Mouse (Mus musculus) CH12.LX (cell line): ENCODE data around the gene Nab2. TPM values are rescaled to one million over a fixed set of nuclear protein-coding genes. Genes with fewer than 3 reads are reported as not detected.

Experiments
- DNase-seq: peaks from one replicate; pipeline ENCODE4 v3.0.0-alpha.2; 2013; ENCODE audit errors: extremely low read depth
- H3K27ac ChIP-seq: 2 replicates; pipeline ENCODE4 v1.5.1; 2012; ENCODE audit warnings: low read depth, mild to moderate bottlenecking, control low read depth, moderate library complexity; ENCODE audit not compliant: insufficient read depth
- H3K27me3 ChIP-seq: replicated peaks from 2 replicates; pipeline ENCODE3; 2012; ENCODE audit warnings: inconsistent platforms
- H3K36me3 ChIP-seq, 2 experiments: replicated peaks in 1 of 2; 2 replicates each; pipeline versions ENCODE3 to v1.6.1; 2012; ENCODE audit warnings: inconsistent platforms in 1 of 2, low read length in 1 of 2, mild to moderate bottlenecking in 1 of 2, mixed read lengths in 1 of 2, moderate library complexity in 1 of 2; ENCODE audit not compliant: control insufficient read depth in 1 of 2, insufficient read depth in 1 of 2
- H3K4me1 ChIP-seq, 2 experiments: 2 replicates each; pipeline ENCODE4 v1.6.1; 2012; ENCODE audit warnings: inconsistent platforms in 1 of 2, moderate library complexity in 1 of 2; ENCODE audit not compliant: insufficient read depth in 2 of 2, control insufficient read depth in 1 of 2
- H3K4me2 ChIP-seq: 2 replicates; pipeline ENCODE4 v1.6.1; 2012; ENCODE audit warnings: low read depth, mild to moderate bottlenecking, control low read depth; ENCODE audit not compliant: poor library complexity, insufficient read depth, severe bottlenecking
- H3K4me3 ChIP-seq, 3 experiments: fragments of 150-350 bp in 1 of 3; sonication (generic) in 1 of 3; replicated peaks in 1 of 3; 2 replicates each; pipeline versions ENCODE3 to v1.5.1; 2011 to 2012; ENCODE audit warnings: low read depth in 2 of 3, low read length in 2 of 3, mild to moderate bottlenecking in 2 of 3, moderate library complexity in 2 of 3, control low read depth in 1 of 3, improper control_type of control experiment in 1 of 3, inconsistent platforms in 1 of 3, mixed read lengths in 1 of 3; ENCODE audit not compliant: poor library complexity in 1 of 3
- H3K79me2 ChIP-seq: replicated peaks from 2 replicates; pipeline ENCODE4 v1.6.1; 2012; ENCODE audit warnings: mild to moderate bottlenecking, moderate library complexity; ENCODE audit not compliant: control insufficient read depth, poor library complexity, insufficient read depth, severe bottlenecking; ENCODE audit errors: extremely low read depth
- H3K9ac ChIP-seq: 2 replicates; pipeline ENCODE4 v1.6.1; 2012; ENCODE audit warnings: low read depth, mild to moderate bottlenecking, control low read depth, moderate library complexity; ENCODE audit not compliant: insufficient read depth
- H3K9me3 ChIP-seq: replicated peaks from 2 replicates; pipeline ENCODE3; 2012; ENCODE audit warnings: low read length, inconsistent platforms, mixed read lengths
- BHLHE40 ChIP-seq: IDR thresholded peaks from 2 replicates; pipeline ENCODE4 v1.6.1; 2011; ENCODE audit warnings: mild to moderate bottlenecking, low read depth, low read length, improper control_type of control experiment
- CHD2 ChIP-seq: IDR thresholded peaks from 2 replicates; pipeline ENCODE4 v1.6.1; 2011; ENCODE audit warnings: low read length, improper control_type of control experiment
- GABPA ChIP-seq: IDR thresholded peaks from 2 replicates; pipeline ENCODE4 v1.6.1; 2012; ENCODE audit warnings: low read depth, low read length, improper control_type of control experiment, inconsistent platforms; ENCODE audit not compliant: insufficient replicate concordance
- IRF4 ChIP-seq: IDR thresholded peaks from 2 replicates; pipeline ENCODE4 v1.6.1; 2014; ENCODE audit warnings: low read depth, mild to moderate bottlenecking, inconsistent platforms, low read length, improper control_type of control experiment
- JUN ChIP-seq: IDR thresholded peaks from 2 replicates; pipeline ENCODE4 v1.6.1; 2011; ENCODE audit warnings: low read depth, mild to moderate bottlenecking, low read length, improper control_type of control experiment, moderate library complexity; ENCODE audit not compliant: insufficient read depth
- KAT2A ChIP-seq: IDR thresholded peaks from 2 replicates; pipeline ENCODE4 v1.6.1; 2012; ENCODE audit warnings: low read length, improper control_type of control experiment, inconsistent platforms; ENCODE audit not compliant: insufficient replicate concordance
- MAFK ChIP-seq: IDR thresholded peaks from 2 replicates; pipeline ENCODE4 v1.6.1; 2011; ENCODE audit warnings: low read length, improper control_type of control experiment; ENCODE audit not compliant: insufficient replicate concordance
- MAX ChIP-seq: IDR thresholded peaks from 2 replicates; pipeline ENCODE4 v1.6.1; 2011; ENCODE audit warnings: low read length, improper control_type of control experiment
- MAZ ChIP-seq: IDR thresholded peaks from 2 replicates; pipeline ENCODE4 v1.6.1; 2012; ENCODE audit warnings: low read depth, mild to moderate bottlenecking, inconsistent platforms, low read length, improper control_type of control experiment, moderate library complexity
- MXI1 ChIP-seq: IDR thresholded peaks from 2 replicates; pipeline ENCODE4 v1.6.1; 2011; ENCODE audit warnings: mild to moderate bottlenecking, low read depth, low read length, improper control_type of control experiment
- NELFE ChIP-seq: IDR thresholded peaks from 2 replicates; pipeline ENCODE4 v1.6.1; 2011; ENCODE audit warnings: low read depth, low read length, improper control_type of control experiment
- NRF1 ChIP-seq: IDR thresholded peaks from 2 replicates; pipeline ENCODE4 v1.6.1; 2014; ENCODE audit warnings: low read depth, mild to moderate bottlenecking, inconsistent platforms, low read length, improper control_type of control experiment, moderate library complexity
- RAD21 ChIP-seq: IDR thresholded peaks from 2 replicates; pipeline ENCODE4 v1.6.1; 2011; ENCODE audit warnings: low read depth, mild to moderate bottlenecking, low read length, improper control_type of control experiment, moderate library complexity
- SIN3A ChIP-seq: IDR thresholded peaks from 2 replicates; pipeline ENCODE4 v1.6.1; 2012; ENCODE audit warnings: low read length, improper control_type of control experiment, inconsistent platforms
- UBTF ChIP-seq: IDR thresholded peaks from 2 replicates; pipeline ENCODE4 v1.6.1; 2012; ENCODE audit warnings: low read depth, mild to moderate bottlenecking, inconsistent platforms, low read length, improper control_type of control experiment, moderate library complexity
- USF1 ChIP-seq: IDR thresholded peaks from 2 replicates; pipeline ENCODE4 v1.6.1; 2014; ENCODE audit warnings: low read depth, mild to moderate bottlenecking, inconsistent platforms, low read length, improper control_type of control experiment
- ZKSCAN1 ChIP-seq: IDR thresholded peaks from 2 replicates; pipeline ENCODE4 v1.6.1; 2012; ENCODE audit warnings: low read depth, inconsistent platforms, low read length, improper control_type of control experiment, borderline replicate concordance
- dilution Hi-C: fragments of 300-500 bp; cut with MboI; formaldehyde crosslinking; loops from 2 replicates; pipeline ENCODE4 v1.14.3; 2020; ENCODE audit warnings: low sequenced_read_pairs; ENCODE audit not compliant: extremely low pct_unique_long_range_greater_than_20kb, extremely low pct_ligation_motif_present
- in situ Hi-C: fragments of 300-500 bp; cut with MboI; formaldehyde crosslinking; loops from 3 replicates; pipeline ENCODE4 v1.14.3; 2019; ENCODE audit warnings: low sequenced_read_pairs, low pct_ligation_motif_present, low pct_unique_long_range_greater_than_20kb, mixed read lengths
- polyA plus RNA-seq: library from polyadenylated mRNA; unstranded; fragments of >175 nt; gene quantifications from 2 replicates; pipeline ENCODE4 v1.2.1, GENCODE M21; 2012; ENCODE audit warnings: low read depth; ENCODE audit not compliant: insufficient read length
- total RNA-seq, 2 experiments: library from RNA; depleted of rRNA; stranded (reverse); fragments of 300-350 nt in 1 of 2; fragments of >200 nt in 1 of 2; gene quantifications; 2 replicates each; pipeline ENCODE4 v1.2.3; 2012 to 2014

Nab2 gene
- total and polyA plus RNA-seq, 3 experiments: 8.1 to 10.0 (median 9.2) TPM

GRCm38 (mm10) chr10:127666501-127667268 lies 1.7 kb downstream of the Nab2 start, which contains the start of gene Nemp1:
Gene Nemp1 (plus strand): TSS chr10:127666901.
- peaks cover 15 to 62% of the 10 kb centered on the region in 2 experiments for H3K4me1 ChIP-seq
- peaks cover 0 to 14% of the 10 kb centered on the region in 2 experiments for H3K36me3 ChIP-seq
- peak within 1 kb of the TSS; percentile 93 for H3K9ac ChIP-seq
- DNase-seq: peak; percentile 35
- H3K27ac ChIP-seq: peak within 1 kb of the TSS; percentile 87
- in situ Hi-C loops (no loop called here), dilution Hi-C loops (no loop called here)
- no peaks in the 10 kb centered on the region for H3K79me2 ChIP-seq
- 0 out of 2 replicates have a peak, but pooled peaks have one; percentile 17 for TF ChIP-seq NRF1
- peak; percentile 27; the same call in 1 of the 2 replicates for TF ChIP-seq CHD2
- no peak for TF ChIP-seq GABPA
- no peak for TF ChIP-seq RAD21
- TF ChIP-seq IRF4: no peak
- 0 out of 2 replicates have a peak, but pooled peaks have one; percentile 11 for TF ChIP-seq MAZ
- 0 out of 2 replicates have a peak, but pooled peaks have one; percentile 2 for TF ChIP-seq MAX
- TF ChIP-seq MXI1: peak; percentile 10; the same call in 1 of the 2 replicates
- TF ChIP-seq KAT2A: no peak
- TF ChIP-seq UBTF: peak; percentile 76; the same call in 1 of the 2 replicates
- peak; percentile 79 for TF ChIP-seq BHLHE40
- 0 out of 2 replicates have a peak, but pooled peaks have one; percentile 20 for TF ChIP-seq SIN3A
- TF ChIP-seq NELFE: peak; percentile 31; the same call in 1 of the 2 replicates
- TF ChIP-seq USF1: peak; percentile 8; the same call in 1 of the 2 replicates
- H3K4me2 ChIP-seq: peak within 1 kb of the TSS; percentile 77
- H3K27me3 ChIP-seq: peaks cover 26% of the 10 kb centered on the region
- H3K9me3 ChIP-seq: no peaks in the 10 kb centered on the region
- H3K4me3 ChIP-seq: peak within 1 kb of the TSS; percentile 56 to 72 (median 61)

- H3K4me2 ChIP-seq: 0 out of 2 replicates have a peak overlapping the region, but pooled peaks have one; percentile 77
- DNase-seq: no peak
- H3K9me3 ChIP-seq: no peaks in the 10 kb centered on the region
- no peaks in the 10 kb centered on the region for H3K79me2 ChIP-seq
- dilution Hi-C loops: no loop called here
- peak overlapping the region; percentile 56 to 72 (median 61) for H3K4me3 ChIP-seq
- H3K4me1 ChIP-seq: peaks cover 21 to 70% of the 10 kb centered on the region in 2 experiments
- H3K36me3 ChIP-seq: peaks cover 0 to 23% of the 10 kb centered on the region in 2 experiments
- H3K27me3 ChIP-seq: peaks cover 26% of the 10 kb centered on the region
- H3K27ac ChIP-seq: no peak overlapping the region
- TF ChIP-seq SIN3A: no peak; the same call in 1 of the 2 replicates
- TF ChIP-seq JUN: no peak
- TF ChIP-seq IRF4: no peak
- no peak for TF ChIP-seq MAFK
- TF ChIP-seq UBTF: no peak
- no peak for TF ChIP-seq KAT2A
- TF ChIP-seq ZKSCAN1: no peak
- no peak overlapping the region; the same call in 1 of the 2 replicates for H3K9ac ChIP-seq
- in situ Hi-C loops: no loop called here
These were observed 2.8 kb downstream of the Nab2 start for GRCm38 (mm10) chr10:127665366-127666181.
